Mouse (Mus musculus): ENCODE measurements around the gene Ptgfrn.

DNA sequence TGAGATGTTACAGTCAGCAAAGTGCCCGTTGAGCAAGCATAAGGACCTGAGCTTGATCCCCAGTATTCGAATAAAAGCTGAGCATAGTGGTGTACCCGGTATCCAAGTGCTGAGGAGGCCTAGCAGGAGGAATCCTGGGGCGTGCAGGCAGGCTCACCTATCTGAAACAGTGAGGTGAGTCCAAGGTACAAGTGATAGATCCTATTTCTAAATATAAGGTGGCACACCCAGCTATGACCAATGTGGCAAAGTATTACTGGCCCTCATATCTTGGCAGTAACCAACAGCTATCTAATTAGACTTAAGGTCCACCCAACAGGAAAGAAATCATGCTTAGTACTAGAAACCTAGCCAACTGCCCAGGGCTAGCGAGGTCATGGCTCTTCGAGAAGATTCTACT is 87.1 kb downstream of the Ptgfrn start:
- TF ChIP-seq BHLHE40 (IDR thresholded peaks at IDR 0.05; ENCODE audit: borderline replicate concordance, low read depth, low read length) (no peak), HCFC1 (IDR thresholded peaks at IDR 0.05; ENCODE audit: low read depth, low read length) (no peak), POLR2A (IDR thresholded peaks at IDR 0.05; ENCODE audit: control insufficient read depth in 1 of 2, insufficient read depth in 1 of 2, low read depth in 1 of 2, low read length in 2 of 2, poor library complexity in 1 of 2) (no peak), CTCF (IDR thresholded peaks at IDR 0.05 in 2 of 3, conservative IDR thresholded peaks at IDR 0.05 in 1 of 3; ENCODE audit: control insufficient read depth in 1 of 3, insufficient read depth in 1 of 3, low read depth in 2 of 3, low read length in 3 of 3, poor library complexity in 1 of 3, severe bottlenecking in 1 of 3) (no peak), GATA1 (IDR thresholded peaks at IDR 0.05; ENCODE audit: low read depth, low read length) (no peak), GABPA (IDR thresholded peaks at IDR 0.05; ENCODE audit: low read depth, low read length) (no peak)
